Mouse (Mus musculus): Measurements from ENCODE around the gene Tgm4. TPM values are rescaled to one million over a fixed set of nuclear protein-coding genes. Genes with fewer than 3 reads are reported as not detected.

Tgm4 gene
- total RNA-seq (2014; rRNA removed) (not detected in 2 replicates), polyA plus RNA-seq (2012; rRNA removed) (not detected in 2 replicates)

DNA sequence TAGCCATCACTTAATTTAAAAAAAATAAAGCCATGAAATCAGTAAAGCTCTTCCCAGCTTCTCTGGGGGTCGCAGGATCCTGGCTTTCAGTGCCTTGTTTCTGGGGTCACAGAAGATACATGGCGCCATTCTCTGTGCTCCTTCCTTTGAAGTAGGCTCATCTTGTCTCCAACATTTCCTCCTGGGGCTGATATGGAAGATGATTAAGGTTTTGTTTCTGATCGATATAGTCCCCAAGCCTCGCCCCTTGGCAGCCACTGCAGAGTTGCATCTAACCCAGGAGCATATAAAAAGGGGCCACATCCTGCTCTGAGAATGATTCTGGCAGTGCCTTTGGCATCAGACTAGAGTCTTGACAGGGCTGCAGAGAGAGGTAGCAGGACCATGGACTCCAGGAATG, at the start of gene Tgm4:
Tgm4 (plus strand) TSS at position 301 of the 400 bp plus-strand sequence.
- H3K36me3 ChIP-seq (ENCODE audit: control insufficient read depth, insufficient read depth, low read length) = no peaks in the 10 kb centered on the region
- H3K4me3 ChIP-seq (ENCODE audit: insufficient read depth, low read depth, low read length) = no peak within 1 kb of the TSS
- no peaks in the 10 kb centered on the region for H3K4me1 ChIP-seq (ENCODE audit: control insufficient read depth, insufficient read depth, low read length)
- H3K79me2 ChIP-seq (ENCODE audit: control insufficient read depth, insufficient read depth, low read length) = no peaks in the 10 kb centered on the region
- no peak for DNase-seq (ENCODE audit: extremely low read depth, low read depth, low spot score)
- H3K27ac ChIP-seq (replicated peaks; ENCODE audit: insufficient read depth, low read depth, low read length) = no peak within 1 kb of the TSS
- TF ChIP-seq CTCF (IDR thresholded peaks at IDR 0.05; ENCODE audit: low read depth, low read length) = no peak
- no peak for TF ChIP-seq POLR2A (IDR thresholded peaks at IDR 0.05; ENCODE audit: extremely low read depth, insufficient read depth, low read length)
- WGBS = 86% methylated on average over 4 of the region's 4 CpGs
- no peak within 1 kb of the TSS for H3K9ac ChIP-seq (ENCODE audit: low read depth, low read length)
- no peaks in the 10 kb centered on the region for H3K27me3 ChIP-seq (ENCODE audit: control insufficient read depth, insufficient read depth, low read length)

DNA sequence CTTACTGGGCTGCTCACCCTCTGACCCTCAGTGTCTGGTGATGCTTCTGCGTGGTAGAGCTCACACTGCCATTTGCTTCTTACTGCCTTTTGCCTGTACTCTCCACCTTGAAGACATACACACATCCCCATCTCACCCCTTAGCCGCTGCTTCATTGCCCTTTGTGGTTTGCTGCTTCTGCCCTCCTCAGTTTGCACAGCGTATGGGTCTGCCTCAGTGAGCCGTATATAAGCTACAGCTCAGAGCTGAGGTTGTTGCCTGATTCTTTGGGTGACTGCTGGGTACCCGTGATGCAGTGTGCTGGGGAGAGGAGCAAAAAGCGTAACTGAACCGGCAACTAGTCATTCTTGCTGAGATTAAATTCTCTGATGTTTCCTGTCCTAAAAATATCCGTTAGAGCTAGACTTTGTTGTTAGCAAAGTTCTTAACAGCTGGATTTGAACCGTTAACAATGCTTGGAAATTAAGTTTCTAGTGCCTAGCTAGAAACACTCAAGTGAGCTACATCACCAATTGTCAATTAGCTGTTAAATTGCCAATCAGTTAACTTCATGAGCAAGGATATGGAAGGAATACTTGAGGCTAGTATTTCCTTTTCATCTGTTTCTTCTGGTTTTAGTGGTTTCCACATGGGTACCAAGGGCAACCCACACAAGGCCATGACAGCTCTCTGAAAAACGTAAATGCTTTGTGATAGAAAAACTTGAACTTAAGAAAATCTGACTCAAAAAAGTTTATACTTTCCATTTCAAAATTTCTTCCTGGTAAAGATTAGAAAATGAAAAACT, 35.9 kb upstream of the Tgm4 start:
- Histone ChIP-seq H3K27me3 (ENCODE audit: control insufficient read depth, insufficient read depth, low read length) (no peaks in the 10 kb centered on the region), H3K27ac (replicated peaks; ENCODE audit: insufficient read depth, low read depth, low read length) (no peak overlapping the region), H3K36me3 (ENCODE audit: control insufficient read depth, insufficient read depth, low read length) (no peaks in the 10 kb centered on the region), H3K4me1 (ENCODE audit: control insufficient read depth, insufficient read depth, low read length) (no peaks in the 10 kb centered on the region), H3K9ac (ENCODE audit: low read depth, low read length) (no peak overlapping the region), H3K4me3 (ENCODE audit: insufficient read depth, low read depth, low read length) (no peak overlapping the region), H3K79me2 (ENCODE audit: control insufficient read depth, insufficient read depth, low read length) (no peaks in the 10 kb centered on the region)
- no peak for TF ChIP-seq POLR2A (IDR thresholded peaks at IDR 0.05; ENCODE audit: extremely low read depth, insufficient read depth, low read length)
- TF ChIP-seq CTCF (IDR thresholded peaks at IDR 0.05; ENCODE audit: low read depth, low read length) = no peak
- 88% methylated on average over 10 of the region's 10 CpGs for WGBS
- DNase-seq (ENCODE audit: extremely low read depth, low read depth, low spot score) = no peak

DNA sequence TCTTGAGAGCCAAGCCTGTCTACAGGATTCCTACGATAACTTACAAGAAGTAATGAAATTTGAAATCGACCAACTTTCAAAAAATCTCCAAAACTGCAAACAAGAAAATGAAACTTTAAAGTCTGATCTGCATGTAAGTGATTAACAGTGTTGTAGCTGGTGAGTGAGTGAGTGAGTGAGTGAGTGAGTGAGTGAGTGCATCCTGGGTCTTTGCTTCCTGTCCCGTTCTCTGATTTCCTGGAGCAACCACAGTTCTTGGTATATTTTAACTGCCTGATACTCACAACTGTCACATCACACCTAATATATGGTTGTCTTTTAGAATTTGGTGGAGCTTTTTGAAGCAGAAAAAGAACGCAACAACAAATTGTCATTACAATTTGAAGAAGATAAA, 35.3 kb upstream of the Tgm4 start:
- Histone ChIP-seq H3K27me3 (ENCODE audit: control insufficient read depth, insufficient read depth, low read length) (no peaks in the 10 kb centered on the region), H3K4me3 (ENCODE audit: insufficient read depth, low read depth, low read length) (no peak overlapping the region), H3K4me1 (ENCODE audit: control insufficient read depth, insufficient read depth, low read length) (no peaks in the 10 kb centered on the region), H3K27ac (replicated peaks; ENCODE audit: insufficient read depth, low read depth, low read length) (no peak overlapping the region), H3K36me3 (ENCODE audit: control insufficient read depth, insufficient read depth, low read length) (no peaks in the 10 kb centered on the region), H3K9ac (ENCODE audit: low read depth, low read length) (no peak overlapping the region), H3K79me2 (ENCODE audit: control insufficient read depth, insufficient read depth, low read length) (no peaks in the 10 kb centered on the region)
- 94% methylated on average over 4 of the region's 4 CpGs for WGBS
- DNase-seq (ENCODE audit: extremely low read depth, low read depth, low spot score) = no peak
- no peak for TF ChIP-seq CTCF (IDR thresholded peaks at IDR 0.05; ENCODE audit: low read depth, low read length)

DNA sequence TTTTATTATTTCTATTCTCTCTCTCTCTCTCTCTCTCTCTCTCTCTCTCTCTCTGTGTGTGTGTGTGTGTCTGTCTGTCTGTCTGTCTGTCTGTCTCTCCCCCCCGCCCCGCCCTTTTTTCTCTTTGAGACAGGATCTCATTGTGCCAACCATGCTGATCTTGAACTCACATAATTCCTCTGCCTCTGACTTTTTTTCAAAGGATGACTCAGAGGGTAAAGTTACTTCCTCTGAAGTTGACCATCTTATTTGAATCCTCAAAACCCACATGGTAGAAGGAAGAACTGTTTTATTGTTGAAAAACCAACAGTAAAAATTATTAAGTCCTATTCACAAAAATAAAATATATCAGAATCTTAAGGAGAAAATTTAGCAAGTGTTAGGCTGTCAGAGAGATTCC, 29.8 kb upstream of the Tgm4 start:
- DNase-seq (ENCODE audit: extremely low read depth, low read depth, low spot score) = no peak
- Histone ChIP-seq H3K36me3 (ENCODE audit: control insufficient read depth, insufficient read depth, low read length) (no peaks in the 10 kb centered on the region), H3K27ac (replicated peaks; ENCODE audit: insufficient read depth, low read depth, low read length) (no peak overlapping the region), H3K27me3 (ENCODE audit: control insufficient read depth, insufficient read depth, low read length) (no peaks in the 10 kb centered on the region), H3K79me2 (ENCODE audit: control insufficient read depth, insufficient read depth, low read length) (no peaks in the 10 kb centered on the region), H3K9ac (ENCODE audit: low read depth, low read length) (no peak overlapping the region), H3K4me1 (ENCODE audit: control insufficient read depth, insufficient read depth, low read length) (no peaks in the 10 kb centered on the region), H3K4me3 (ENCODE audit: insufficient read depth, low read depth, low read length) (no peak overlapping the region)
- 100% methylated on average over 2 of the region's 2 CpGs for WGBS
- TF ChIP-seq CTCF (IDR thresholded peaks at IDR 0.05; ENCODE audit: low read depth, low read length) (no peak), POLR2A (IDR thresholded peaks at IDR 0.05; ENCODE audit: extremely low read depth, insufficient read depth, low read length) (no peak)

DNA sequence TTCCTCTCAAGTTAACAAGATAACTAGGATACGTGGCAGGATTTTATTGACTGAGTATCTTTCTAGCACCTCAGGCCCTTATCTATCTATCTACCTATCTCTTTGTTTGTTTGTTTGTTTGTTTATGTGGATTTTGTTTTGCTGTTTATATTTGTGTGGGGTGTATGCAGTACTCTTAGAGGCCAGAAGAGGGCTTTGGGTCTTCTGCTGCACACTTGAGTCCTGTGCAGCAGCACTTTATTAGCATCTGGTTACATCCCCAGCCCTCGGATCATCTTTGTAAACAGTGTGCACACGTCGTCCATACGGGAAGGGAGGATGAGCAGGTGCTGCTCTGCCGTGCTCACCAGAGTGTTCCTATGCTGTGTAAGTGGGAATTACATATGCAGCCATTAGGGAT, 28.5 kb upstream of the Tgm4 start:
- no peak overlapping the region for H3K27ac ChIP-seq (replicated peaks; ENCODE audit: insufficient read depth, low read depth, low read length)
- WGBS = 88% methylated on average over 6 of the region's 6 CpGs
- no peak for DNase-seq (ENCODE audit: extremely low read depth, low read depth, low spot score)
- no peak overlapping the region for H3K4me3 ChIP-seq (ENCODE audit: insufficient read depth, low read depth, low read length)
- H3K79me2 ChIP-seq (ENCODE audit: control insufficient read depth, insufficient read depth, low read length) = no peaks in the 10 kb centered on the region
- H3K9ac ChIP-seq (ENCODE audit: low read depth, low read length) = no peak overlapping the region
- no peaks in the 10 kb centered on the region for H3K36me3 ChIP-seq (ENCODE audit: control insufficient read depth, insufficient read depth, low read length)
- H3K4me1 ChIP-seq (ENCODE audit: control insufficient read depth, insufficient read depth, low read length) = no peaks in the 10 kb centered on the region
- TF ChIP-seq CTCF (IDR thresholded peaks at IDR 0.05; ENCODE audit: low read depth, low read length) = 0 out of 2 replicates have a peak, but pooled peaks have one; percentile 11
- no peak for TF ChIP-seq POLR2A (IDR thresholded peaks at IDR 0.05; ENCODE audit: extremely low read depth, insufficient read depth, low read length)
- H3K27me3 ChIP-seq (ENCODE audit: control insufficient read depth, insufficient read depth, low read length) = no peaks in the 10 kb centered on the region

DNA sequence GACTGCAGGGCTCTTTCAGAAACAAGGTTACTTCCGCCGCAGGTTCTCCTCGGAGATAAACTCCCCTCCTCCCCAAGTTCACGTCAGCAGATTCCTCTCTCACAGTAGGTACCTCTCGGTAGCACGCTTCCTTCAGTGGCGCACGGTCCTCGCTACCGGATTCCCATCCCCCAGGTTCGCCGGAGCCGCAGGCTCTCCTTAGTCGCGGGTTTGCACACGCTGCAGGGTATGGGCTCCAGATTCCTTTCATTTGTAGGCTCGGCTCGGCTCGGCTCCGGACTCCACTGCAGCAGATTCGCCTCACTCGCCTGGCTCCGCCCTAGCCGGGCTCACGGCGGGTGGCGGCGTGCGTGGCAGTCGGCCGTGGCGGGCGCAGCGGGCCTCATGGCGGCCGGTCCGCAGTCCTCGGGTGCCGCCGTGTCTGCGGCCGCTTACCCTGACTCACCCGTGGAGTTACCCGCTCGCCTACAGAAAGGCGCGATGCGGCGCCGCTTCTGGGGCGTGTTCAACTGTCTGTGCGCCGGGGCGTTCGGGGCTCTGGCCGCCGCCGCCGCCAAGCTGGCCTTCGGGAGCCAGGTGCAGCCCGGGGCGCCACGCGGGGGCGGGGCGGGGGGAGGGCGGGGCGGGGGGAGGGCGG, 13.4 kb upstream of the Tgm4 start, which contains the start of gene Tmem42:
Tmem42 (plus strand) TSS at position 332 of the 637 bp plus-strand sequence.
- peak; percentile 80 for DNase-seq (ENCODE audit: extremely low read depth, low read depth, low spot score)
- Histone ChIP-seq H3K9ac (ENCODE audit: low read depth, low read length) (peak within 1 kb of the TSS; percentile 94), H3K36me3 (ENCODE audit: control insufficient read depth, insufficient read depth, low read length) (no peaks in the 10 kb centered on the region), H3K27ac (replicated peaks; ENCODE audit: insufficient read depth, low read depth, low read length) (peak within 1 kb of the TSS; percentile 85), H3K27me3 (ENCODE audit: control insufficient read depth, insufficient read depth, low read length) (no peaks in the 10 kb centered on the region), H3K4me1 (ENCODE audit: control insufficient read depth, insufficient read depth, low read length) (peaks cover 8% of the 10 kb centered on the region), H3K4me3 (ENCODE audit: insufficient read depth, low read depth, low read length) (peak within 1 kb of the TSS; percentile 69), H3K79me2 (ENCODE audit: control insufficient read depth, insufficient read depth, low read length) (no peaks in the 10 kb centered on the region)
- TF ChIP-seq POLR2A (IDR thresholded peaks at IDR 0.05; ENCODE audit: extremely low read depth, insufficient read depth, low read length) = peak; percentile 56; the same call in 1 of the 2 replicates
- TF ChIP-seq CTCF (IDR thresholded peaks at IDR 0.05; ENCODE audit: low read depth, low read length) = no peak
- under 1% methylated on average over 60 of the region's 69 CpGs for WGBS

Measured in liver, adult 2 months (tissue).